Mouse (Mus musculus): ENCODE measurements around the gene Pole4. TPM values are rescaled to one million over a fixed set of nuclear protein-coding genes. Genes with fewer than 3 reads are reported as not detected.
A peak's percentile ranks its signal among the peaks of the same experiment; 100 is the strongest.
"Not testable (repeated sequence)": the region's sequence is repeated elsewhere in the genome, so short reads cannot be mapped to it uniquely, and the experiment has no call there.

Gene Pole4
- polyA plus RNA-seq, 1 experiment: 62.9 TPM

GRCm38 (mm10) chr6:82696736-82697135, 8.4 kb downstream of the Pole4 start:
- Histone ChIP-seq H3K27me3 (replicated peaks) (peaks cover 20% of the 10 kb centered on the region), H3K9me3 (peaks cover 7% of the 10 kb centered on the region; the same call in 1 of the 2 replicates), H3K36me3 (replicated peaks; ENCODE audit: low read length) (no peaks in the 10 kb centered on the region), H3K4me1 (no peaks in the 10 kb centered on the region; the same call in 1 of the 2 replicates), H3K4me3 (replicated peaks) (no peak overlapping the region)
- no peak for TF ChIP-seq FLI1 (IDR thresholded peaks at IDR 0.05; ENCODE audit: low read length)
- no peak for TF ChIP-seq GATA1 (IDR thresholded peaks at IDR 0.05; ENCODE audit: borderline replicate concordance, low read length)

- Histone ChIP-seq H3K36me3 (replicated peaks; ENCODE audit: low read length) (peaks cover 3% of the 10 kb centered on the region), H3K27me3 (replicated peaks) (peaks cover 10% of the 10 kb centered on the region), H3K4me3 (replicated peaks) (no peak overlapping the region), H3K4me1 (no peaks in the 10 kb centered on the region), H3K9me3 (peaks cover 16% of the 10 kb centered on the region; the same call in 1 of the 2 replicates)
- TF ChIP-seq GATA1 (IDR thresholded peaks at IDR 0.05; ENCODE audit: borderline replicate concordance, low read length): no peak
- no peak for TF ChIP-seq FLI1 (IDR thresholded peaks at IDR 0.05; ENCODE audit: low read length)
Measured at GRCm38 (mm10) chr6:82694668-82695067, 10.5 kb downstream of the Pole4 start.

GRCm38 (mm10) chr6:82689474-82689873, 15.7 kb downstream of the Pole4 start:
- Histone ChIP-seq H3K27me3 (replicated peaks) (no peaks in the 10 kb centered on the region), H3K4me1 (no peaks in the 10 kb centered on the region), H3K9me3 (peaks cover 16% of the 10 kb centered on the region; the same call in 1 of the 2 replicates), H3K4me3 (replicated peaks) (no peak overlapping the region), H3K36me3 (replicated peaks; ENCODE audit: low read length) (peaks cover 3% of the 10 kb centered on the region)
- no peak for TF ChIP-seq GATA1 (IDR thresholded peaks at IDR 0.05; ENCODE audit: borderline replicate concordance, low read length)
- TF ChIP-seq FLI1 (IDR thresholded peaks at IDR 0.05; ENCODE audit: low read length): no peak

GRCm38 (mm10) chr6:82688586-82688985, 16.6 kb downstream of the Pole4 start:
- peaks cover 13% of the 10 kb centered on the region; the same call in 1 of the 2 replicates for H3K9me3 ChIP-seq
- not testable (repeated sequence) for H3K4me1 ChIP-seq; H3K4me3 ChIP-seq (replicated peaks); H3K27me3 ChIP-seq (replicated peaks); H3K36me3 ChIP-seq (replicated peaks; ENCODE audit: low read length)

DNA sequence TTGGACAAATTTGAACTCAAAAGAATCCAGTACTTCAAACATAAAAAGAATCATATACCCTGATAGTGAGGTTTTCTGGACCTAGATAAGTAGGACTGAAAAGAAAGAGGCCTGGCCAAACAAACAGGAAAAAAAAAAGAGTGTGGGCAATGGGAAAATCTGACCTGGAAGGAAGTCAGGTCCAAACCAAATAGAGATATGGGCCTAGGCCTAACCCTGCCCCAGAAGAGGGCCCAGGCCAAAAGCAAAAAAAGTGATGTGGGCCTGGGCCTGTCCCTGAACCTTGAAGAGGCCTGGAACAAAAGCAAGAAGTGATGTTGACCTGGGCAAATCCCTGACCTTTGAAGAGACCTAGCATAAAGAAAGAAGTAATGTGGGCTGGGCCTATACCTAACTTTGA, 21.0 kb downstream of the Pole4 start:
- TF ChIP-seq GATA1 (IDR thresholded peaks at IDR 0.05; ENCODE audit: borderline replicate concordance, low read length) (no peak), FLI1 (IDR thresholded peaks at IDR 0.05; ENCODE audit: low read length) (no peak)
- H3K27me3 ChIP-seq (replicated peaks): no peaks in the 10 kb centered on the region
- H3K4me1 ChIP-seq: peaks cover 26% of the 10 kb centered on the region
- no peaks in the 10 kb centered on the region for H3K36me3 ChIP-seq (replicated peaks; ENCODE audit: low read length)
- no peak overlapping the region for H3K4me3 ChIP-seq (replicated peaks)
- H3K9me3 ChIP-seq: no peaks in the 10 kb centered on the region

- not testable (repeated sequence) for H3K36me3 ChIP-seq (replicated peaks; ENCODE audit: low read length); H3K4me3 ChIP-seq (replicated peaks); H3K9me3 ChIP-seq; H3K27me3 ChIP-seq (replicated peaks)
- peaks cover 26% of the 10 kb centered on the region for H3K4me1 ChIP-seq
Measured at GRCm38 (mm10) chr6:82679286-82679685, 25.9 kb downstream of the Pole4 start.

GRCm38 (mm10) chr6:82677629-82678028, 27.5 kb downstream of the Pole4 start:
- H3K9me3 ChIP-seq; H3K36me3 ChIP-seq (replicated peaks; ENCODE audit: low read length); H3K4me3 ChIP-seq (replicated peaks); H3K27me3 ChIP-seq (replicated peaks): not testable (repeated sequence)
- peaks cover 22% of the 10 kb centered on the region for H3K4me1 ChIP-seq

DNA sequence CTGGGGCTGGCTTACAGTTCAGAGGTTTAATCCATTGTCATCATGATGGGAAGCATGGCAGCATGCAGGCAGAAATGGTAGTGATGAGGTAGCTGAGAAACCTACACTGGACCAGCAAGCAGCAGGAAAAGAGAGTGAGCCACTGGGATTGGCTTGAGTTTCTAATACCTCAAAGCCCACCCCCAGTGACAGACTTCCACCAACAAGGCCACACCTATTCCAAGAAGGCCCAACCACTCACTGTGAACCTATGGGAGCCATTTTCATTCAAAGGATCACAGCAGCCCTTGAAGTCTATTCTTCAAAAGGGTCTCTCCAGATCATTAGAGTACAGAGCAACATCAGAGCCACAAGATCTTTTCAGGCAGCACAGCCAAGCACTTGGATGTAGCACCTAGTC, 38.7 kb downstream of the Pole4 start:
- peaks cover 4% of the 10 kb centered on the region; the same call in 1 of the 2 replicates for H3K4me1 ChIP-seq
- TF ChIP-seq GATA1 (IDR thresholded peaks at IDR 0.05; ENCODE audit: borderline replicate concordance, low read length): no peak
- TF ChIP-seq FLI1 (IDR thresholded peaks at IDR 0.05; ENCODE audit: low read length): no peak
- peaks cover 37% of the 10 kb centered on the region for H3K9me3 ChIP-seq
- peaks cover 7% of the 10 kb centered on the region for H3K36me3 ChIP-seq (replicated peaks; ENCODE audit: low read length)
- H3K4me3 ChIP-seq (replicated peaks): no peak overlapping the region
- no peaks in the 10 kb centered on the region for H3K27me3 ChIP-seq (replicated peaks)

GRCm38 (mm10) chr6:82653169-82653525, 52.0 kb downstream of the Pole4 start:
- Histone ChIP-seq H3K27me3 (replicated peaks) (no peaks in the 10 kb centered on the region), H3K4me3 (replicated peaks) (peak overlapping the region; percentile 95), H3K36me3 (replicated peaks; ENCODE audit: low read length) (peaks cover 27% of the 10 kb centered on the region), H3K4me1 (peaks cover 40% of the 10 kb centered on the region), H3K9me3 (no peaks in the 10 kb centered on the region)
- TF ChIP-seq FLI1 (IDR thresholded peaks at IDR 0.05; ENCODE audit: low read length) (no peak), GATA1 (IDR thresholded peaks at IDR 0.05; ENCODE audit: borderline replicate concordance, low read length) (no peak)

DNA sequence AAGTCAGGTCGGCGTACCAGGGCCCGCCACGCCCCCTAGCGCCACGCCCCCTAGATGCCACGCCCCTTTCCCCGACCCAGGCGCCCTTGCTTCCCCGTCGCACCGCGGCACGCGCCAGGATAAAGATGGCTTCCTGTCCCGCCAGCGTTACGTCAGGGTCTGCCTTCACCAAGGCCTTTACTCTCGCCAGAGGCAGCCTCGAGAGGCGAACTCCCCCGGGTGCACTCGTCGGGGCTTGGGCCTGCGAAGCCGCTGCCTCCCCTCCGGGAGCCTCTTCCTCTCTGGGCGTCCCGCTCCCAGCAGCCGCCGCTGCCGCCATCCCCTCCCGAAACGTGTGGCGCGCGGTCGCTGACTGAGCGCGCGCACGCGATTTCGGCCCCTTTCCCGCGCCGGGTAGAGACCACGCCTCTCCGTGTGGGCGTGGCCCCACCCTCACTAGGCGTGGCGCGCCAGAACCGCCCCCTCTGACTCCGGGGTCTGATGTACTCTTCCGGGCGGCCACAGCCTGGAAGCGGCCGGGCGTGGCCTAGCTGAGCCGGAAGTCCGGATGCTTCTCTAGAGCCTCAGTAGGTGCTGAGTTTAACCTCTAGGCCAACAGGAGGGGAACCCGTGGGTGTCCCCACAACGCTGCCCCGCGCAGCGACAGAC, 52.5 kb downstream of the Pole4 start:
- no peak for TF ChIP-seq GATA1 (IDR thresholded peaks at IDR 0.05; ENCODE audit: borderline replicate concordance, low read length)
- TF ChIP-seq FLI1 (IDR thresholded peaks at IDR 0.05; ENCODE audit: low read length): peak; percentile 32; the same call in 1 of the 2 replicates
- Histone ChIP-seq H3K27me3 (replicated peaks) (no peaks in the 10 kb centered on the region), H3K36me3 (replicated peaks; ENCODE audit: low read length) (peaks cover 32% of the 10 kb centered on the region), H3K9me3 (no peaks in the 10 kb centered on the region), H3K4me1 (peaks cover 38% of the 10 kb centered on the region), H3K4me3 (replicated peaks) (peak overlapping the region; percentile 95)

GRCm38 (mm10) chr6:82649096-82649495, 56.1 kb downstream of the Pole4 start:
- no peak overlapping the region for H3K4me3 ChIP-seq (replicated peaks)
- no peaks in the 10 kb centered on the region for H3K9me3 ChIP-seq
- TF ChIP-seq FLI1 (IDR thresholded peaks at IDR 0.05; ENCODE audit: low read length) (no peak), GATA1 (IDR thresholded peaks at IDR 0.05; ENCODE audit: borderline replicate concordance, low read length) (no peak)
- no peaks in the 10 kb centered on the region for H3K27me3 ChIP-seq (replicated peaks)
- H3K4me1 ChIP-seq: peaks cover 36% of the 10 kb centered on the region
- H3K36me3 ChIP-seq (replicated peaks; ENCODE audit: low read length): peaks cover 50% of the 10 kb centered on the region
